Comparison of ENCODE assay signal across 8 mouse cellular contexts in the genomic region with DNA sequence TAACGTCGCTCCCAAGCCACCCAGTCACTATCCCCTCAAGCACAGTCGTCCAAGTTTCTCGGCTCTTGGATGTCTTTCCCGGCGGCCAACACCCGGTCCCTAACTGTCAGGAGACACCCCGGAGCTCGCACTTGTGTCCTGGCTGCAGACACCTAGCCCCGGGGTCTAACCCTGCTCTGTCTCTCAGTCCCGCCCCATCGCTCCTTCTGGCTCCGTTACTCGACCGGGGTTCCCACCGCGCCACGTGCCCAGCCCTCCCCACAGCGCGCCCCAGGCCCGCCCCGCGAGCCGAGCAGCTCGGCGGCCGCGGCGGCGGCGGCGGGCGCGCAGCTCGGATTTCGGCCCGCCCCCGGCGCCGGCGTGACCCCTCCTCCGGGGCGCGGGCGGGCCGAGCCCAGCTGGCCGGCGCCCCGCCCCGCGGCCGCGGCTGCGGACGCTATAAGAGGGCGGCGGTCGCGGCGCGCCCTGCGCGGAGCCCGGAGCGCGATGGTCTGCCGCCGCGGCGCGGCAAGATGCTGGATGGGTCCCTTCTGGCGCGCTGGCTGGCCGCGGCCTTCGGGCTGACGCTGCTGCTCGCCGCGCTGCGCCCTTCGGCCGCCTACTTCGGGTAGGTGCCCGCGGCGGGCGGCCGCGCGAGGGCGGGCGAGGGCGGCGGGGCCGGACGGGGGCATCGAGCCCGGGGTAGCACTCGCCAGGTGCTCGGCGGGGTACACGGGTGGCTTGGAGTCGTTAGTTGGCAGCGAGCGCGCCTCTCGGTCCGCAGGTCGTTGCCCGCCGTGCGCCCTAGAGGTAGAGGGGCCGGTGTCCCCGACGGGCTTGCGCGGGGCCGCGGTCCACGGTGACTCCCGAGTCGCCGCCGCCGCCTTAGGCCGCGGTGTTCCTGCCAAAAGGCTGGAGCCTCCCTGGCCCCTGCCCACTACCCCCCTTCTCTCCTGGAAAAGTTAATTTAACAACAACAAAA. TPM values are rescaled to one million over a fixed set of nuclear protein-coding genes. Genes with fewer than 3 reads are reported as not detected.
DNase-seq lines count a peak whose midpoint lies in the region; ATAC-seq and TF ChIP-seq lines count a peak whose summit lies in the region.

A gene (plus strand): TSS at position 468 of the 961 bp plus-strand sequence.

- peaks cover 28% of the 10 kb centered on the region for H3K27me3 ChIP-seq in heart, embryonic 16.5 days (ENCODE audit: control insufficient read depth, insufficient read depth, low read length)
- peaks cover 46% of the 10 kb centered on the region for H3K27me3 ChIP-seq in stomach, embryonic 15.5 days (replicated peaks)

- peak; percentile 90 for TF ChIP-seq POLR2A in embryonic fibroblast, embryonic 13.5 days (IDR thresholded peaks at IDR 0.05; ENCODE audit: low read depth, low read length)

- H3K9ac ChIP-seq in heart, embryonic 16.5 days (ENCODE audit: low read length): peak within 1 kb of the TSS; percentile 75
- peak within 1 kb of the TSS; percentile 50 for H3K9ac ChIP-seq in stomach, embryonic 15.5 days

- H3K4me2 ChIP-seq in heart, embryonic 16.5 days (ENCODE audit: low read depth, low read length): peak within 1 kb of the TSS; percentile 90
- H3K4me2 ChIP-seq in stomach, embryonic 15.5 days: peak within 1 kb of the TSS; percentile 93

- WGBS in heart, embryonic 16.5 days: under 1% methylated on average over 121 of the region's 128 CpGs
- under 1% methylated on average over 95 of the region's 128 CpGs for WGBS in stomach, embryonic 15.5 days

- DNase-seq in thymus, postnatal 4 days: peak; percentile 39
- no peak for DNase-seq in thymus, adult 18-20 months
- DNase-seq in kidney, postnatal 25 days: peak; percentile 59 to 73
- peak; percentile 70 for DNase-seq in lung, postnatal 14 days
- DNase-seq in layer of hippocampus, adult 9-10 months (ENCODE audit: low spot score): no peak

- peaks cover 8% of the 10 kb centered on the region; the same call in 1 of the 2 replicates for H3K4me1 ChIP-seq in embryonic fibroblast, embryonic 13.5 days (ENCODE audit: control insufficient read depth, insufficient read depth, low read length)
- H3K4me1 ChIP-seq in heart, embryonic 16.5 days (ENCODE audit: control insufficient read depth, insufficient read depth, low read length): peaks cover 19% of the 10 kb centered on the region
- H3K4me1 ChIP-seq in stomach, embryonic 15.5 days: peaks cover 44% of the 10 kb centered on the region

- no peak for TF ChIP-seq CTCF in embryonic fibroblast, embryonic 13.5 days (IDR thresholded peaks at IDR 0.05; ENCODE audit: borderline replicate concordance, insufficient read depth, low read length)

- 0 out of 2 replicates have a peak within 1 kb of the TSS, but pooled peaks have one; percentile 2 for H3K27ac ChIP-seq in embryonic fibroblast, embryonic 13.5 days (ENCODE audit: insufficient read depth, low read length)
- H3K27ac ChIP-seq in heart, embryonic 16.5 days (ENCODE audit: low read length): no peak within 1 kb of the TSS; the same call in 1 of the 2 replicates
- peak within 1 kb of the TSS; percentile 49; the same call in 1 of the 2 replicates for H3K27ac ChIP-seq in stomach, embryonic 15.5 days

- peak within 1 kb of the TSS; percentile 52 for H3K4me3 ChIP-seq in embryonic fibroblast, embryonic 13.5 days (ENCODE audit: insufficient read depth, low read length)
- H3K4me3 ChIP-seq in heart, embryonic 16.5 days (ENCODE audit: low read length): peak within 1 kb of the TSS; percentile 71
- peak within 1 kb of the TSS; percentile 65 for H3K4me3 ChIP-seq in stomach, embryonic 15.5 days (replicated peaks)

- no peaks in the 10 kb centered on the region for H3K36me3 ChIP-seq in heart, embryonic 16.5 days (ENCODE audit: control insufficient read depth, insufficient read depth)
- no peaks in the 10 kb centered on the region for H3K36me3 ChIP-seq in stomach, embryonic 15.5 days

- ATAC-seq in heart, embryonic 16.5 days (replicated peaks; ENCODE audit: extremely low read depth, insufficient read depth, low FRiP score): peak; percentile 85
- peak; percentile 63 for ATAC-seq in stomach, embryonic 15.5 days (ENCODE audit: insufficient read depth, low FRiP score, low read depth)

- H3K9me3 ChIP-seq in heart, embryonic 16.5 days (replicated peaks; ENCODE audit: control insufficient read depth, low read length): no peaks in the 10 kb centered on the region
- H3K9me3 ChIP-seq in stomach, embryonic 15.5 days: no peaks in the 10 kb centered on the region

RNA-seq across cellular contexts. Expression of the gene that starts here (rescaled TPM):
- 7.5 and 7.6 TPM in 2 replicates for polyA plus RNA-seq in embryonic fibroblast, embryonic 13.5 days (2011; ENCODE audit: insufficient read length, low read depth, missing spikeins)
- polyA plus RNA-seq in heart, embryonic 16.5 days (2015; fragmentation: Nextera tagmentation; extraction: Ambion mirVana): 2.7 and 2.9 TPM in 2 replicates
- 4.9 and 5.3 TPM in 2 replicates for polyA plus RNA-seq in stomach, embryonic 15.5 days (2015; fragmentation: Nextera tagmentation; extraction: Ambion mirVana)

Comparison
In these comparisons a context has a peak if more than half of its experiments do, and no peak if none do; other contexts are left out.
1. DNase-seq: peak in thymus, postnatal 4 days (single experiment), kidney, postnatal 25 days (2 of 2) and lung, postnatal 14 days (single experiment); none in thymus, adult 18-20 months (0 of 2) and layer of hippocampus, adult 9-10 months (single experiment).
2. Peak in every context shown above with its lines, with median percentiles within 50 percentile points of each other: H3K4me3 ChIP-seq.